Mouse (Mus musculus) inflammation-experienced regulatory T-cells, adult 6 months (primary cell): ENCODE measurements around the gene Olfr873. TPM values are rescaled to one million over a fixed set of nuclear protein-coding genes. Genes with fewer than 3 reads are reported as not detected.
"Not testable (repeated sequence)": the region's sequence is repeated elsewhere in the genome, so short reads cannot be mapped to it uniquely, and the experiment has no call there.

ENCODE experiments used
- ATAC-seq: one replicate; pipeline ENCODE4 v1.8.0; 2017
- polyA plus RNA-seq, 3 experiments: library from polyadenylated mRNA; unstranded; fragments of 100-300 nt; shearing (Covaris generic); gene quantifications; one replicate each; pipeline ENCODE4 v1.2.1; 2017

Gene Olfr873
- polyA plus RNA-seq = not detected

DNA sequence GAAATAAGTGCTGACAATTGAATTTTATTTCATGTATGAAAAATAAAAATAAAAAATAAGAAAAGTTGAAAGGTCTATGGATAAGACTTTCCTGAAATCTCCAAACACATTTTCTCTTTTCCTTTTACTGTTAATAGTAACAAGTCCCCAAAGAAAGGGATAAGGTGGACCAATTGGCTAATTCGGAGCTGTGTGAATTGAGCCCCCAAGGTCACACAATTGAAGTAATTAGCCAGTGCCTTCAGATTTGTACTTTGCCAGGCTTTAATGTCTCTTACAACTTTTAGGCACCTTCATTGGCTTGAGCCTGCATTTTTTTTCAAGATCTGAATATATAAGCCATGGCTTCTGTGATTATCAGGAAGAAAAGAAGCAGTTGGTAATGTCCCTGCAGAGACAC lies at the start of gene Olfr873:
Olfr873 (plus strand) TSS at position 301 of the 400 bp plus-strand sequence.
- no peak for ATAC-seq

DNA sequence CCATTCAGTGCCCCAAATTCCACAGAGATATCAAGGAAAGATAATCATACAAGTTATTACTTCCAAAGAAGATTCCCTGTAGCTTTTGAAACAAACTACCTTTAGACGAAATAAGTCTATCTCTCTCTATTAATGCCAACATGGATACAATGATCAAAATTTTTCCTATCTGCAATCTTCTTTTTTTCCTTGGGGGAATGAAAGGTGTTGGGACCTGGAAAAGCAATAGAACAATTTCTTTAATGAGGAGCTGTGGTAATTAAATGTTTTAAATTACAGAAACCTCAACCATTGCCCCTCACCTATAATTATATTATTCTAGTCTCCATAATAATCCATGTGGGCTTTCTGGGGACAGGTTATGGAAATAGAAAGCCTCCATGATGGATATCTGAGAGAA lies 16.3 kb upstream of the Olfr873 start, which contains the start of gene Olfr39:
Olfr39 (plus strand) TSS at position 301 of the 400 bp plus-strand sequence.
- ATAC-seq = no peak

DNA sequence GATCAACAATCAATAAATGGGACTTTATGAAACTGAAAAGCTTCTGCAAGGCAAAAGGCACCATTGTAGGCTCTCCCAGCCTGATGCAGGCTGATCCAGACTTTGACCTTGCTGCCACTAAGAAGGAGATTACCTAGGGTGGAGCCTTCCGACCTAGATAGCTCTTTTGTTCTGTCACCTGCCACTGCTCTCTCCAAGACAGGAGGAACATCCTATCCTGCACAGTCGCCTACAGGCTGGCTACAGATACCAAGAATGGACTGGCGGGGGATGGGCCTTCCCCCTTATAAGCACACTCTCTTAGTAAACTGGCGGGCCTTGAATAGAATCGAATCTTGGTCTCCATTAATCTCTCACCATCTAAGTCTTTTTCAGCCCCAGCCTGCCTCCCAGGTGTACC lies 2.8 kb upstream of the Olfr873 start:
- ATAC-seq = not testable (repeated sequence)

DNA sequence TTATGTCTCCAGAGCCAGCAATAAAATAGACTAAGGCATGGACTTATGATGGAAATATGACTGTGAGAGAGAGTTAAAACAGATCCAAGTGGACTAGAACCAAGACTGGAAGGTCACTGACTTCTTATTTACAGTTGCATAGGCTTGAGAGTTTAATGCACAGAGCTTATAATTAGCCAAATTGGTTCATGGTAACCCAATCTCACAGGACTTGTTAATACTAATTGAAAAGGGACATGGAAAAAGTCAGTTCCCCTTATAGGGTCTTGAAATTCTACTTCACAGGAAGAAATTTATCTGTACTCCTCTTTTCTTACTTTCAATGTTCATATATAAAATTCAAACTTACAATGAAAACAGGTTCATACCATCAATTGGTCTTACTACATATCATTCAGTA lies 37.7 kb downstream of the Olfr873 start, which contains the start of gene Olfr18:
Olfr18 (minus strand) TSS at position 101 of the 400 bp plus-strand sequence.
- ATAC-seq = no peak

DNA sequence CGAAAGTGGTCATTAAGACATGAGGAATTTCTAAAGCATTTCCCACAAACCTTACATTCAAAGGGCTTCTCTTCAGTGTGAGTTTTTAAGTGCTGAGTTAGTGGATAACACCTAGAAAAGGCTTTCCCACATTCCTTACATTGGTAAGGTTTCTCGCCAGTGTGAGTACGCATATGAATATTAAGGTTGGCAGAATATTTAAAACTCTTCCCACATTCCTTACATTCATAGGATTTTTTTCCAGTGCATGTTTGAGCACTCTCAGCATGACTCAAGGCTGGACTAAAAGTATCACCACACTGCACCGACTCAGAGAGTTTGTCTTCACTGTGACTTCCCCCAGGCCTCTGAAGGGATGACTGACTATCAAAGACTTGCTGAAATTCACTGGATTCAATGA lies 50.2 kb downstream of the Olfr873 start:
- ATAC-seq = no peak

Other genes with a start within 250 kb of the Olfr873 start
- gene Olfr867, start 241.0 kb upstream of the Olfr873 start, polyA plus RNA-seq = not detected
- not detected for gene Olfr868, start 199.9 kb upstream of the Olfr873 start, polyA plus RNA-seq
- gene Olfr869, start 169.5 kb upstream of the Olfr873 start, polyA plus RNA-seq = not detected
- gene Olfr870, start 124.5 kb upstream of the Olfr873 start, polyA plus RNA-seq = not detected
- gene Olfr871, start 86.3 kb upstream of the Olfr873 start, polyA plus RNA-seq = not detected
- not detected for gene Olfr872, start 61.4 kb upstream of the Olfr873 start, polyA plus RNA-seq
- gene Olfr39, start 16.2 kb upstream of the Olfr873 start, polyA plus RNA-seq = not detected
- gene Olfr18, start 37.6 kb downstream of the Olfr873 start, polyA plus RNA-seq = not detected
- gene Zfp560, start 86.6 kb downstream of the Olfr873 start, polyA plus RNA-seq = 10 to 100 TPM; 33.3 to 39.9 (median 36.6) TPM
- gene Zfp26, start 161.6 kb downstream of the Olfr873 start, polyA plus RNA-seq = 10 to 100 TPM; 18.3 to 24.2 (median 21.8) TPM
- gene Zfp426, start 194.2 kb downstream of the Olfr873 start, polyA plus RNA-seq = 10 to 100 TPM; 25.0 to 25.9 (median 25.5) TPM
- 10 to 100 TPM; 44.4 to 55.8 (median 46.6) TPM for gene Zfp266, start 222.9 kb downstream of the Olfr873 start, polyA plus RNA-seq